Mouse (Mus musculus): ENCODE measurements at regions not wholly inside any gene's neighbourhood (a gene's known extent, or its start where the extent isn't known, plus 50 kb on each side); places are given as distances from the start of the nearest gene placed in this dataset.

DNA sequence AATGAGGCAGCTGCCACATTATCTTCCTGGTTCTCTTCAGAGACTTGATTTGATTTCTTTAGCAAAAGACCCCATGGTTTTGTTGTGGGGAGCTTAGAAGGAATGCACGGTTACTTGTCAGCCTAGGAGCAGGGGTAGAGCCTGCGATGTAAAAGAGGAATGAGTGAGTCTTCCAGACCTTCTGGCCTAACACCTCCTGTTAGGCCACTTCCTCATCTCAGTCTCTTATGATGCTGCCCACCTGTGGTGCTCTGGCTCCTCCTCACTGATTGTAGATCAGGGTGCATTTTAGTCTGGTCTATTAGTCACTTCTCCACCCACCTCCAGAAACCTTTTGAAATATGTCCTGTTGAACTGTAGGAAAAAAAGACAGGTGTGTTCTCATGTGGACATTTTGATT lies 113.3 kb upstream of the Prdm1 start:
- Histone ChIP-seq H3K9me3 (replicated peaks; ENCODE audit: insufficient read depth, low read length) (no peaks in the 10 kb centered on the region), H3K27ac (ENCODE audit: control insufficient read depth, low read depth, low read length) (no peak overlapping the region), H3K9ac (ENCODE audit: control insufficient read depth, low read depth, low read length, poor library complexity, severe bottlenecking) (no peak overlapping the region), H3K4me3 (ENCODE audit: control insufficient read depth in 1 of 2, insufficient read depth in 1 of 2, low read depth in 2 of 2, low read length in 2 of 2) (no peak overlapping the region), H3K36me3 (ENCODE audit: control insufficient read depth in 1 of 2, insufficient read depth in 2 of 2, low read length in 2 of 2) (peaks cover 0 to 16% of the 10 kb centered on the region in 2 experiments; a peak in 2 of 4 replicates), H3K4me1 (ENCODE audit: control insufficient read depth in 1 of 2, insufficient read depth in 2 of 2, low read length in 2 of 2) (peaks cover 9 to 10% of the 10 kb centered on the region in 2 experiments), H3K27me3 (ENCODE audit: control insufficient read depth in 1 of 2, insufficient read depth in 2 of 2, low read length in 2 of 2) (no peaks in the 10 kb centered on the region), H3K79me2 (ENCODE audit: control insufficient read depth, insufficient read depth, low read length, poor library complexity) (no peaks in the 10 kb centered on the region)
- DNase-seq (ENCODE audit: low read depth, low spot score): peak; percentile 29
- TF ChIP-seq ZKSCAN1 (IDR thresholded peaks at IDR 0.05; ENCODE audit: low read depth, low read length) (no peak), MEF2A (IDR thresholded peaks at IDR 0.05; ENCODE audit: extremely low read depth, insufficient replicate concordance, low read depth, low read length, poor library complexity, severe bottlenecking) (no peak), E2F4 (IDR thresholded peaks at IDR 0.05; ENCODE audit: borderline replicate concordance, low read depth, low read length) (no peak), GABPA (IDR thresholded peaks at IDR 0.05; ENCODE audit: low read depth, low read length) (no peak), MAFK (IDR thresholded peaks at IDR 0.05; ENCODE audit: borderline replicate concordance, low read depth, low read length) (no peak), MYC (IDR thresholded peaks at IDR 0.05; ENCODE audit: low read depth, low read length) (no peak)

DNA sequence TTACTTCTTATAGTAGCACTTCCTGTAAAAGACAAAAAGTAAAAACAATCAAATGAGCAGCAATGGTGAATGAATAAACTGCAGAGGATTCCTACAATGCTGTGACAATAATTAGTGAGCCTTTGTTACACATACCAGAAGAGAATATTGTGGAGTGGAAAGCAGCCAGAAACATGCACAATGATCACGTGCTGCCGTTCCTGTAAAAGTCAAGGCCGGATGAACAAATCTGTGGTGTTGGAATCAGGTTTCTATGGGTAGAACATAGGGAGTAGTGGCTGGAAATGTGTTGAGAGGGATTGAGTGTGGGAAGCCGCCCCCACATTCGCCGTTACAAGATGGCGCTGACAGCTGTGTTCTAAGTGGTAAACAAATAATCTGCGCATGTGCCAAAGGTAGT lies 112.3 kb upstream of the Prdm1 start:
- no peak overlapping the region for H3K4me3 ChIP-seq (ENCODE audit: control insufficient read depth in 1 of 2, insufficient read depth in 1 of 2, low read depth in 2 of 2, low read length in 2 of 2)
- no peak overlapping the region for H3K27ac ChIP-seq (ENCODE audit: control insufficient read depth, low read depth, low read length)
- peaks cover 12 to 20% of the 10 kb centered on the region in 2 experiments for H3K4me1 ChIP-seq (ENCODE audit: control insufficient read depth in 1 of 2, insufficient read depth in 2 of 2, low read length in 2 of 2)
- no peaks in the 10 kb centered on the region for H3K79me2 ChIP-seq (ENCODE audit: control insufficient read depth, insufficient read depth, low read length, poor library complexity)
- no peaks in the 10 kb centered on the region for H3K27me3 ChIP-seq (ENCODE audit: control insufficient read depth in 1 of 2, insufficient read depth in 2 of 2, low read length in 2 of 2)
- no peak for DNase-seq (ENCODE audit: low read depth, low spot score)
- H3K36me3 ChIP-seq (ENCODE audit: control insufficient read depth in 1 of 2, insufficient read depth in 2 of 2, low read length in 2 of 2): peaks cover 0 to 25% of the 10 kb centered on the region in 2 experiments; a peak in 2 of 4 replicates
- H3K9ac ChIP-seq (ENCODE audit: control insufficient read depth, low read depth, low read length, poor library complexity, severe bottlenecking): no peak overlapping the region
- no peaks in the 10 kb centered on the region for H3K9me3 ChIP-seq (replicated peaks; ENCODE audit: insufficient read depth, low read length)
- no peak for TF ChIP-seq UBTF (IDR thresholded peaks at IDR 0.05; ENCODE audit: borderline replicate concordance, insufficient read depth, low read depth, low read length)
- TF ChIP-seq NRF1 (IDR thresholded peaks at IDR 0.05; ENCODE audit: insufficient read depth, low read depth, low read length, poor library complexity, severe bottlenecking): no peak
- TF ChIP-seq ZKSCAN1 (IDR thresholded peaks at IDR 0.05; ENCODE audit: low read depth, low read length): no peak
- no peak for TF ChIP-seq RAD21 (IDR thresholded peaks at IDR 0.05; ENCODE audit: low read depth, low read length)
- TF ChIP-seq GATA1 (IDR thresholded peaks at IDR 0.05; ENCODE audit: low read depth, low read length): no peak
- no peak for TF ChIP-seq POLR2AphosphoS5 (IDR thresholded peaks at IDR 0.05; ENCODE audit: borderline replicate concordance, low read depth, low read length)
- TF ChIP-seq MXI1 (IDR thresholded peaks at IDR 0.05; ENCODE audit: low read depth, low read length): no peak
- TF ChIP-seq RCOR1 (IDR thresholded peaks at IDR 0.05; ENCODE audit: low read depth, low read length): no peak
- no peak for TF ChIP-seq EP300 (IDR thresholded peaks at IDR 0.05; ENCODE audit: low read depth in 1 of 2, low read length in 2 of 2)

Data from MEL (cell line).